Mouse (Mus musculus): ENCODE data around the gene Rbfox2.

DNA sequence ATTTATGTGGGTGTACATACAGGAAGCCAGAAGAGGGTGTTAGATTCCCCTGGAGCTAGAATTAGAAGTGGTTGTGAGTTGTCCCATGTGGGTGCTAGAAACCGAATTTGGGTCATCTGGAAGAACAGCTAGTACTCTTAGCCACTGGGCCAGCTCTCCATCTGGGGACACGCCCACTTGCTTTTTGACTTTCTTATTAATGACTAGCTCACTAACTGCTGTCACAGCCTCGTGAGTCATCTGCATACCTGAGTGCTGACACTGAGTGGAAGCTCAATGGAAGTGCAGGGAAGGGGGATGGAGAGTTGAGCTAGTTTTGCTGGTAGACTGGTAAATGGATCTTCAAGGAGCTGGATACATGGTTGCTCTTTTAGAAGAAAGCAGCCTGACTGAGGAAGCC lies 230.3 kb downstream of the Rbfox2 start:
- TF ChIP-seq CTCF (IDR thresholded peaks at IDR 0.05; ENCODE audit: low read depth, low read length) (no peak), POLR2A (IDR thresholded peaks at IDR 0.05; ENCODE audit: extremely low read depth, insufficient read depth, low read length) (no peak)

All from liver, adult 2 months (tissue).